Mouse (Mus musculus) midbrain, embryonic 10.5 days (tissue): ENCODE measurements around the gene Twnk. TPM values are rescaled to one million over a fixed set of nuclear protein-coding genes. Genes with fewer than 3 reads are reported as not detected.

ENCODE experiments used
- DNase-seq: peaks from one replicate; pipeline ENCODE4 v3.0.0-alpha.2; 2017; ENCODE audit warnings: low spot score
- H3K27ac ChIP-seq: fragments of 300-500 bp; sonication (generic); replicated peaks from 2 replicates; pipeline ENCODE4 v1.5.1; 2016; ENCODE audit warnings: mild to moderate bottlenecking
- H3K27me3 ChIP-seq: fragments of 300-500 bp; sonication (generic); 2 replicates; pipeline ENCODE4 v1.6.1; 2016; ENCODE audit warnings: low read depth, mild to moderate bottlenecking; ENCODE audit not compliant: poor library complexity, severe bottlenecking
- H3K36me3 ChIP-seq: fragments of 300-500 bp; sonication (generic); 2 replicates; pipeline ENCODE4 v1.6.1; 2016; ENCODE audit warnings: mild to moderate bottlenecking, moderate library complexity
- H3K4me1 ChIP-seq: fragments of 300-500 bp; sonication (generic); 2 replicates; pipeline ENCODE4 v1.6.1; 2016
- H3K4me3 ChIP-seq: fragments of 300-500 bp; sonication (generic); 2 replicates; pipeline ENCODE4 v1.5.1; 2016; ENCODE audit warnings: mild to moderate bottlenecking, moderate library complexity
- H3K9me3 ChIP-seq: fragments of 300-500 bp; sonication (generic); replicated peaks from 2 replicates; pipeline ENCODE4 v1.6.1; 2016; ENCODE audit warnings: mild to moderate bottlenecking
- WGBS: fragments of 180-500 bp; shearing (Covaris S2); methylation state at CpG from one replicate; pipeline ENCODE4 v1.1.7; 2016; 5-methylcytosine and 5-hydroxymethylcytosine counted together
- polyA plus RNA-seq: library from polyadenylated mRNA; unstranded; fragments of >200 nt; fragmentation: Nextera tagmentation; extraction: Ambion mirVana; gene quantifications from 2 replicates; pipeline ENCODE4 v1.2.1, GENCODE M21; 2016

The Twnk gene
- polyA plus RNA-seq, 1 experiment from 2014 or later = 33.6 TPM

DNA sequence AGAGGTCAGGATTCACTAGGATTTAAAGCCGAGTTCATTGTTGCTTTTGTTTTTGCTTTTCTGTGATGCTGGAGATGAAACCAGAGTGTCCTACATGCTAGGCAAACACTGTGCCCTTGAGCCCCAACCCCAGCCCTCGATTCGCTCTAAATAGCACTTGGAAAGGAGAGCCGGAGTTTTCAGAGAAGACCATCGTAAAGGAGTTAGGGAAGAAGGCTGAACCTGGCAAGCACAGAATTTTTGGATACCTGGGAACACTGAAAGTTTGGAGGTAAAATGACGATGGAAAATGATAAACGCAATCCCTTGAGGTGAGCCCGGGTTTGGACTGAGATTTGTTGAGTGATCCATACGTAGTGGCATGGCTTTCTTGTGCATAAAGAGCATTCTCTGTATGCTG is 17.1 kb upstream of the Twnk start:
- Histone ChIP-seq H3K4me1 (peaks cover 50% of the 10 kb centered on the region), H3K4me3 (peak overlapping the region; percentile 81), H3K27me3 (peaks cover 40% of the 10 kb centered on the region), H3K9me3 (no peaks in the 10 kb centered on the region), H3K27ac (peak overlapping the region; percentile 89; the same call in 1 of the 2 replicates), H3K36me3 (peaks cover 11% of the 10 kb centered on the region; the same call in 1 of the 2 replicates)
- WGBS = 27% methylated on average over 9 of the region's 9 CpGs
- DNase-seq = no peak

DNA sequence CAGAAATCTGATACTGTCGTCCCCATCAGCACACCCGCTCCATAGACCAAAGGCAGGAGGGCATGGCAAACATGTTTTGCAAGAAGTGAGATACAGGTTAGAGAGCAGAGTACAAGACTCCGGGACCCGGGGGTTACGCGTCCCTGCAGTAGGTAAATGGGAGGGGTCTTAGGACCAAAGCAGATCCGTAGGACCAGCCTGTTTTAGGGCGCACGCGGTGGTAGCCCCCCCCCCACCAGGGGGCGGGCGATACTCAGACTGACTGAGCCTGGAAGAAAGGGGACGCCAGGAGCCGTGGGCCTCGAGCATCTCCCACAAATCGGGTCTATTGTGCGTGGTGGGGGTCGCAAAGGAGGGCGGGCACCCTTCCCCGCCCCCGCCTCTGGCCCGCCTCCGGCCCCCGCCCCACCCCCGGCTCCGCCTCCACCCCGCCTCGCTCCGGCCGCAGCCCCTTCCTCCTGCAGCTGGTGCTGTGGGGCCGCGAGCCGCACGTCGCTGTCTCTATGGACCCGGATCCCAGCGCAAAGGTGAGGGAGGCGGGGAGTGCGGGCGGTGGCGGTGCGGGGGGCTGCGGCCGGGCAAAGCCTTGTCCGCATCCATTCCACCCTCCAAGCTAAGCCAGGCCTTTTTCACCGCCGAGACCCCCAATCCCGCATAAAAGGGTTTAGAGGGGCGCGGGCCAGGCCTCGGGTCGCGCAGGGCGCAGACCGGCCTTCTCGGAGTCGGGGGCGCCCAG is 16.5 kb upstream of the Twnk start, which contains the start of gene Sema4g:
Gene Sema4g (plus strand): TSS at position 271 of the 736 bp plus-strand sequence.
- H3K27me3 ChIP-seq = peaks cover 40% of the 10 kb centered on the region
- WGBS = under 1% methylated on average over 57 of the region's 58 CpGs
- H3K4me1 ChIP-seq = peaks cover 50% of the 10 kb centered on the region
- H3K36me3 ChIP-seq = peaks cover 11% of the 10 kb centered on the region; the same call in 1 of the 2 replicates
- no peaks in the 10 kb centered on the region for H3K9me3 ChIP-seq
- H3K4me3 ChIP-seq = peak within 1 kb of the TSS; percentile 81
- H3K27ac ChIP-seq = peak within 1 kb of the TSS; percentile 89
- peak; percentile 68 for DNase-seq

DNA sequence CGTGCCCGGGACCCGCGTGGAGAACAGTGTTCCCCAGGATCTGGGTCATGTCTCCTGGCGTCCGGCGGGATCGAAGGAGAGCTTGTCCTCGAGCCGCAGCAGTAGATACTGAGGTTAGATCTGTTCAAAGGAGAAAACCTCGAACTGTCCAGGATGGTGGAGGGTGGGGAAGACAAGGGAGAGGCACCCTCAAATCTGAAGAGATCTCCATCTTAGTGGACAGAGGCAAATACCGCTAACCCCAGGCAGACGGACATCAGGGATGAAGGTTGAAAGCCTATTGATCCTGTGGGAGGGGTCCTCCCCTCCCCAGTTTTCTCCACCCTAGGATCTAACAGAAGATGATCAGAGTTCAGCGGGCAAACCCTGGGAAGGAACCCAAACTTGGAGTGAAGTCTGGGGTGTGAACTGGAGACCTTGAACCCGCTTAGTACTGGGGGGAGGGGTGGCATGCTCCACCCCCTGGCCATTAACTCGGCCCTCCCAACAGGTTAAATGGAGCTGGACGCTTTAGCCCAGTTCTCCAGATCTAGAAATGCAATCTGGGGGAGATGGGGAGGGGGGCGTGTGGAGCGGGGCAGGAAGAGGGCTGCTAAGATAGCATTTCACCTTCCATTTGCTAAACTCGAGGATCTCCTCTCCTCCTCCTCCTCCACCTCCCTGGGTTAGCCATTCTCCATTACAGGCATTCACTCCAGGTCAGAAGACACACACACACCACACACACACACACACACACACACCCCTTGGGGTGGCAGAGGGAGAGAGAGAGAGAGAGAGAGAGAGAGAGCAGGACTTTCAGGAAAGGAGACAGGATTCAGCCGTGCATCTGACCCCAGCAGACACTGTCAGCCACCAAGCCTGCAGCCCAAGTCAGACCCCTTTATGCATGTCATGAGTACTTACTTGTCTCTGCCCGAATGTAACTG is 15.6 kb upstream of the Twnk start:
- WGBS = 10% methylated on average over 22 of the region's 22 CpGs

DNA sequence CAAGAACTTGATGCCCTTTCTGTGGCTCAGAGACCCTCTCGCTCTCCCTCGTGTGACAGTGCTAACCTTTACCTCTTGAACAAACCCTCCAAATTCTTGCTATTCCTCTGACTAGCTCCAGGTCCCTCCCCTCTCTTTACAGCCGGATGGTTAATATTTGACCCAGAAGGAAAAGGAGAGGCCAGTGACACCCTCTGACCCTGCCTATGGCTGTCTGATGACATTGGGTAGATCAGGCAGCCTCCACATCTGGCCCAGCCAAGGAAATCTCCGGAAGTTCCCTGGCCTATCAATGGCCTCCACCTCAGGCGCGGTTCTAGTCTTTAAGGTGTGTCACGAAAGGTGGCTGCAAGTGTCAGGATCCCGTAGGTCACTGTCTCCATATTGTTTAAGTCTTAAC is 14.4 kb upstream of the Twnk start:
- Histone ChIP-seq H3K4me1 (peaks cover 50% of the 10 kb centered on the region), H3K9me3 (no peaks in the 10 kb centered on the region), H3K27ac (no peak overlapping the region), H3K36me3 (peaks cover 13% of the 10 kb centered on the region), H3K4me3 (no peak overlapping the region), H3K27me3 (peaks cover 40% of the 10 kb centered on the region)
- no peak for DNase-seq
- 84% methylated on average over 8 of the region's 8 CpGs for WGBS

More for the DNA sequence above, 15.6 kb upstream of the Twnk start:
- Histone ChIP-seq H3K9me3 (no peaks in the 10 kb centered on the region), H3K27me3 (peaks cover 40% of the 10 kb centered on the region), H3K36me3 (peaks cover 11% of the 10 kb centered on the region; the same call in 1 of the 2 replicates), H3K4me1 (peaks cover 50% of the 10 kb centered on the region), H3K4me3 (peak overlapping the region; percentile 81), H3K27ac (peak overlapping the region; percentile 89)
- DNase-seq = no peak

DNA sequence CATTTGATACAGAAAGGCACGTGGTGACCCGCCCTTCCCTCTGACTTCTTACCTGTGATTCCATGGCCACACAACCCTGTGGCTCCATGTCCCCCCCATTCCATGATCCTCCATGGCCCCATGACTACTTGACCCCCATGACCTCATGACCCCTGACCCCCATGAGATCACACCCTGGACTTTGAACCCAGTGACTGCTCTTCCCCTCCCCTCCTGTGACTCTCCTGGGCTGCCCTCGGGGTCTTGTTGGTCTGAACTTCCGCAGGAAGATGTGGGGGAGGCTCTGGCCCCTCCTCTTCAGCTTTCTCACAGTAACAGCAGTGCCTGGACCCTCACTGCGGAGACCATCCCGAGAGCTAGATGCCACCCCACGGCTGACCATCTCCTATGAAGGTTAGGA is 13.2 kb upstream of the Twnk start:
- Histone ChIP-seq H3K4me1 (peaks cover 50% of the 10 kb centered on the region), H3K27me3 (peaks cover 32% of the 10 kb centered on the region), H3K4me3 (no peak overlapping the region), H3K36me3 (peaks cover 25% of the 10 kb centered on the region), H3K9me3 (no peaks in the 10 kb centered on the region), H3K27ac (no peak overlapping the region)
- DNase-seq = no peak
- 68% methylated on average over 7 of the region's 7 CpGs for WGBS

GRCm38 (mm10) chr19:44992712-44993111 is 12.8 kb upstream of the Twnk start:
- Histone ChIP-seq H3K27ac (no peak overlapping the region), H3K9me3 (no peaks in the 10 kb centered on the region), H3K4me3 (no peak overlapping the region), H3K27me3 (peaks cover 27% of the 10 kb centered on the region), H3K36me3 (peaks cover 30% of the 10 kb centered on the region), H3K4me1 (peaks cover 49% of the 10 kb centered on the region)
- no peak for DNase-seq
- WGBS = 68% methylated on average over 7 of the region's 7 CpGs

- DNase-seq = no peak
- Histone ChIP-seq H3K27me3 (no peaks in the 10 kb centered on the region), H3K4me1 (peaks cover 11% of the 10 kb centered on the region; the same call in 1 of the 2 replicates), H3K36me3 (peaks cover 71% of the 10 kb centered on the region), H3K27ac (no peak overlapping the region), H3K4me3 (no peak overlapping the region), H3K9me3 (no peaks in the 10 kb centered on the region)
- WGBS = 92% methylated on average over 11 of the region's 11 CpGs
These were observed 7.7 kb upstream of the Twnk start for GRCm38 (mm10) chr19:44997786-44998185.

GRCm38 (mm10) chr19:44999647-45000046 is 5.8 kb upstream of the Twnk start:
- Histone ChIP-seq H3K27ac (no peak overlapping the region), H3K9me3 (no peaks in the 10 kb centered on the region), H3K4me3 (no peak overlapping the region), H3K4me1 (peaks cover 11% of the 10 kb centered on the region; the same call in 1 of the 2 replicates), H3K27me3 (no peaks in the 10 kb centered on the region), H3K36me3 (peaks cover 85% of the 10 kb centered on the region)
- 88% methylated on average over 8 of the region's 8 CpGs for WGBS
- DNase-seq = no peak

GRCm38 (mm10) chr19:45002301-45002700 is 3.2 kb upstream of the Twnk start:
- Histone ChIP-seq H3K27ac (no peak overlapping the region), H3K36me3 (peaks cover 75% of the 10 kb centered on the region), H3K27me3 (no peaks in the 10 kb centered on the region), H3K4me1 (peaks cover 27% of the 10 kb centered on the region), H3K4me3 (no peak overlapping the region), H3K9me3 (no peaks in the 10 kb centered on the region)
- no peak for DNase-seq
- 70% methylated on average over 3 of the region's 3 CpGs for WGBS

DNA sequence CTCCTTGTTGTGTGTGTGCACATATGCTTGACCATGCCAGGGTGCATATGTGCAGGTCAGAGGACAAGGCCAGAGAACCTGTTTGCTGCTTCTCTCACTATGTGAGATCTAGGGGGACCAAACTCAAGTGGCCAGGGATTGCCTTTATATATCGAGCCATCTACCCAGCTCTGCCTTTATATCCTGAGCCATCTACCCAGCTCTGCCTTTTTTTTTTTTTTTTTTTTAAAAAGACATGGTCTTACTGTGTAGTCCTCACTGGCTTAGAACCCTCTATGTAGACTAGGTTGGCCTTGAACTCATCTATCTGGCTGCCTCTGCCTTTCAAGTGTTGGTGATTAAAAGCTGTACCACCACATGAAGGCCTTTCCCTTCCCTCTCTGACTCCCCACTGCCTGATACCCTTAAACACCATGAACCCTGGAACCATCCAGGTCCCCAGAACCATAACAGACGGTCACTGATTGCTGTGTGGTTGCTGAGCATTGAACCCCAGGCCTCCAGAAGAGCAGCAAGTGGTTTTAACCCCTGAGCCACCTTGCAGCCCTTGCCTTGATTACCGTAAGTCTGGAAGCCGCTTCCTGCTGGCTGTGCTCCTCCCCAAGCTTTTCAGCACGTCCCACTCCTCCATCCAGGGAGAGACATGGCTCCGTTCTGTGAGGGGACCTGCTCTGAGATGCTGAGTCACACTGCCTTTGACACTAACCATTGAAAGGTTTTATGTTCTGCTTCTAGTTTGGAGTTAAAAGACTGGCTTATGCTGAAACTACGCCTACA is 1.5 kb upstream of the Twnk start:
- WGBS = 89% methylated on average over 7 of the region's 7 CpGs
- H3K27me3 ChIP-seq = no peaks in the 10 kb centered on the region
- H3K4me1 ChIP-seq = peaks cover 38% of the 10 kb centered on the region
- no peak overlapping the region for H3K27ac ChIP-seq
- H3K4me3 ChIP-seq = no peak overlapping the region
- no peak for DNase-seq
- peaks cover 74% of the 10 kb centered on the region for H3K36me3 ChIP-seq
- H3K9me3 ChIP-seq = no peaks in the 10 kb centered on the region

DNA sequence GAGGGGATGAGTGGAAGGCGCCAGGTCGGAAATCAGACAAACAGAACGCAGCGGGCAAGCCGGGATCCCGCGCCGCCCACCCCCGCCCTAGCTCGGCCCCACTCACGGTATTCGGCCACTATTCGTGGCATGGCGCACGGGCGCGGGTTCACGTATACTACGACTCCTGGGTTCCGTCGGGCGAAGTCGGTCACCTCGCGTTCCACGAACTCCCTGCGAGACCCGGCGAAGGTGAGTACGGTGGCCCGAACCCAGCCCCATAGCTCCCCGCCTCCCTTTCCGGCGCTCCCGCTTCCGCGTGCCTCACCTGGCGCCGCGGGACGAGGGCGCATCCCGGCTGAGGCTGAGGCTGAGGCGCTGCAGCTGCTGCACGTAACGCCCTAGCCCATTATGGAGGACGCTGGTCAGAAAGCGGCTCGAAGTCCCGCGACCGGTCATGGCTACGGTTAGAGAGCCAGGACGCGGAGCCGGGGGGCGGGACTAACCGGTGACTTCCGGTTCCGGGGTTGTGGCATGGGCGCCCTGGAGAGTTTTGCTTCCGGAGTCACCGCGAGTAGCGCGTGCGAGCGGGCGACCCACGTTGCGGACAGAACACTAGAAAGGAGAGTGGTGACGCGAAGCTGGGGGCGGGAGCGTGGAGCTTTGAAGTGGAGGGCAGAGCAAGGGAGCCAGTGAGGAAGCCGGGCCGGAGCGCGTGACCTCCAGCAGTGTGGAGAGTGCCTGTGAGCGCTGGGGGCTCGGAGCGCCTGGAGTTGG is 672 bp downstream of the Twnk start, which contains the start of gene Mrpl43:
Gene Mrpl43 (minus strand): TSS at position 486 of the 756 bp plus-strand sequence.
- peak; percentile 95 for DNase-seq
- H3K27ac ChIP-seq = peak within 1 kb of the TSS; percentile 86
- peak within 1 kb of the TSS; percentile 78 for H3K4me3 ChIP-seq
- H3K36me3 ChIP-seq = peaks cover 74% of the 10 kb centered on the region
- under 1% methylated on average over 82 of the region's 82 CpGs for WGBS
- H3K4me1 ChIP-seq = peaks cover 41% of the 10 kb centered on the region
- H3K9me3 ChIP-seq = no peaks in the 10 kb centered on the region
- no peaks in the 10 kb centered on the region for H3K27me3 ChIP-seq
